Mouse (Mus musculus) activated CD4-positive, CD25-positive, alpha-beta regulatory T cell, adult 4 months (primary cell): ENCODE data around the gene Sh2d1b1. TPM values are rescaled to one million over a fixed set of nuclear protein-coding genes. Genes with fewer than 3 reads are reported as not detected.
"Not testable (repeated sequence)": the region's sequence is repeated elsewhere in the genome, so short reads cannot be mapped to it uniquely, and the experiment has no call there.

Experiments used
- ATAC-seq: one replicate; pipeline ENCODE4 v1.8.0; 2017
- polyA plus RNA-seq, 2 experiments: library from polyadenylated mRNA; unstranded; fragments of 100-300 nt; shearing (Covaris generic); gene quantifications; one replicate each; pipeline ENCODE4 v1.2.1; 2017

Sh2d1b1 gene
- under 1 TPM in 1 of 2 experiments, not detected in 1; 0.31 TPM for polyA plus RNA-seq

DNA sequence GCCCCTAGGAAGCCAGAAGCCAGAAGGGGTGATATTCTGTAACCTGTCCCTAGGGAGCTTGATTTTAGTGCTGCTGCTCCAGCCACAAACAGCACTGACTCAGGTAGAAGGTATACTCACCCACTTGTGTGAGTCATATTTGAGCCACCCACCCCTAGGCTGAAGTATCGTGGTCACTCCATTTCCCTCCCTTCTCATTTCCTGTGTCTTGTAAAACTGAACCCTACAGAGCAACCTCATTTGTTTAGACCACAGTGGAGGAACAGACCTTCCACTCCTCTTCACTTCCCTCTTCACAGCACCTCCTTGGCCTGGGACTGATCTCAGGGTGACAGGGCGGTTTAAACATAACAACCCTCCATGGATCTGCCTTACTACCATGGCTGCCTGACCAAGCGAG is at the start of gene Sh2d1b1:
Gene Sh2d1b1, plus strand, starts transcription at position 305 of the 400 bp plus-strand sequence.
- ATAC-seq = no peak

DNA sequence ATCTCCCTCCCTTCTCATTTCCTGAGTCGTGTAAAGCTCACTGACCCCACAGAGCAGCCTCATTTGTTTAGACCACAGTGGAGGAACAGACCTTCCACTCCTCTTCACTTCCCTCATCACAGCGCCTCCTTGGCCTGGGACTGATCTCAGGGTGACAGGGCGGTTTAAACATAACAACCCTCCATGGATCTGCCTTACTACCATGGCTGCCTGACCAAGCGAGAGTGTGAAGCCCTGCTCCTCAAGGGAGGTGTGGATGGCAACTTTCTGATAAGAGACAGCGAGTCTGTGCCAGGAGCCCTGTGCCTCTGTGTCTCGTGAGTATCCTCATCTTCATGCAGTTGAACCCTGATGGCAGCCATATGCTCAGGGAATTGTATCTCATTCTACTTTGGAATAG is 44.4 kb upstream of the Sh2d1b1 start, which contains the start of gene Sh2d1b2:
Gene Sh2d1b2, plus strand, starts transcription at position 62 of the 400 bp plus-strand sequence.
- ATAC-seq = not testable (repeated sequence)

DNA sequence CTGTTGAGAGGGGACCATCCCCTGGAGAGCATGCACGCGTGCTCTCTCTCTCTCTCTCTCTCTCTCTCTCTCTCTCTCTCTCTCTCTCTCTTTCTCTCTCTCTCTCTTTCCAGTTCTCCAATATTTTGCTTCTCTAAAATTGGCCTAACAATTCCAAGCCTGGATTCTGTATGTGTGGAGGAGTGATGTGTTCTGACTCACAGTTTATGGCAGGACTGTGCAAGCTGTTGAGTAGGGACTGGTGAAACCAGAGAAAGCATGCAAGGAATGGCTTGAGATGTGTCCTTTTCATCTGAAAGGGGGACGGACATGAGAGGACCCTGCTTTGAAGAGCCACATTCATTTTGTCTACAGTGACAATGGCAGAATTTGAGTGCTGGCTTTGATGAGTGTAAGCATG is 32.1 kb upstream of the Sh2d1b1 start:
- ATAC-seq = no peak

DNA sequence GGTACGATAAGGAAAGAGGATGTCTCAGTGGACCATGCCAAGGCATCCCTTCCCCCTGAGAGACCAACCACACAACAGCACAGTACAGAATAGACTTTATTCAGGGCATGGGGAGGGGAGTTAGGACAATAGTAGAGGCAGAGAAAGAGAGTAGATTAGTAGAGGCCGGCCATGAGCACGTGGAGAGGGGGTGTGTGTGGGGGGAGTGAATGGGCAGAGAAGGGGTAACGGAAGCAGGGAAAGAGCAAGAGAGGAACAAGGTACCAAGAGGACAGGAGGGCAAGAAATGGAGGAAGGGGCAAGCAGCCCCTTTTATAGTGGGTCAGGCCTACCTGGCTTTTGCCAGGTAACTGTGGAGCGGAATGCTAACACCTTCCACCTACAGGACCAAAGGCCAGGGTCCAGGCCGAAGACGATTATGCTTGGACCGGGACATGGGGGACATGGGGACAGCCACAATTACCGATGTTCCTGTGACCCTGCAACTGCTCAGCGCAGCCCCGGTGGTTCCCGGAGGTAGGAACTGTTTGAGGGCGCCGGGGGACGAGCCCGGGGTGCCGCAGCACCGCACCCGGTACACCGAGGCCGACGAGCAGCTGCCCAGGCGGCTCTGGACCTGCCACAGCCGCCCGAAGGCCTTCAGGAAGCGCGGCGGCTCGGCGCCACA is 22.1 kb upstream of the Sh2d1b1 start:
- ATAC-seq = no peak

DNA sequence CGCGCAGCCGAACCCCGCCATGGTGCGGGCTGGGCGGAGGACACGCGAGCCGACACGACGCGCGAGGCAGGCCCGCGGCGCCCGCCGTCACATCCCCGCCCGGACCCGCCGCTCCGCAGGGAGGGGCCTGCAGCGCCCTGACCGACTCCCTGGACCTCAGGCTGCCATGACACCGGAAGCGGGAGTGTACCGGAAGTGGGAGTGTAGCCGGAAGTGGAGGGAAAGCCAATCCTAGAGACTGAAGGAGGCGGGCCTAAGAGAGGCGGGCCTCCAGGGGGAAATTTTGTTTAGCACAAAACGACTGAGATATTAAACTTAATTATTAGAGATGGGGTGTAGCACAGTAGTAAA is 21.6 kb upstream of the Sh2d1b1 start:
- ATAC-seq = peak; percentile 98

DNA sequence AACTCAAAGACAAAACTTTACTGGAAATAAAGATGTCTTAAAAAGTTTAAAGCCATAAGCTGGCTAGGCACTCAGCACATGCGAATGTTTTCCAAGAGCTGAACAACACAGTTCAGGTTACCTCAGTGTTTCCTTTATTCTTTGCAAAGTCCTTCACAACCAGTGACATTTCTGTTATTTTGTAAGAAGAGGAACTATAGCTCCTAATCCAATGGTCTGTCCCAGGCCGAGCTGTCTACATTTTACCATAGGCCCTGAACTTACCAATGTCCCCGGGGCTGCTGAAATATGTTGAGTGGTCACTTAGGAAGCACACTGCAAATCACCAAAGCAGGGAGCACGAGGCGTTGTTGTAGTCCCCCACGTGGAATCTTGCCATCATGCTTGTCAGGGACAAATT is 6.8 kb upstream of the Sh2d1b1 start:
- ATAC-seq = no peak

DNA sequence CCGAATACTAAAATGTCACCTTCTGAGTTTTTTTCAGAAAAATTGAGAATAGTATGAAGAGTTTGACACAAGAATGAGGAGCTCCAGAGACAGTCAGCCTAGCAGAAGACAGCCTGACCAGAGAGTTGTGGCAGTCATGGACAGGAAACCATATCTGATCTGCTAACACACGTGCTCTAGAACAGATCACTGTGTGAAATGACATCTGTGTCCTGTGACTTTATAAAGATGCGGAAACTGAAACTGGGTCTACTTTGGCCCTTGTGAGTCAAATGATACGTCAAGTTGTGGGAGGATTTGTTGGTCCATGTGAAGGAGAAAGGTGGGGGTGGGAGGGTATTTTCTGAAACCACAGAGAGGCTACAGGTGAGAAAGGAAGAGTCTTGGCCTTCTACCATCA is 6.4 kb upstream of the Sh2d1b1 start:
- no peak for ATAC-seq

DNA sequence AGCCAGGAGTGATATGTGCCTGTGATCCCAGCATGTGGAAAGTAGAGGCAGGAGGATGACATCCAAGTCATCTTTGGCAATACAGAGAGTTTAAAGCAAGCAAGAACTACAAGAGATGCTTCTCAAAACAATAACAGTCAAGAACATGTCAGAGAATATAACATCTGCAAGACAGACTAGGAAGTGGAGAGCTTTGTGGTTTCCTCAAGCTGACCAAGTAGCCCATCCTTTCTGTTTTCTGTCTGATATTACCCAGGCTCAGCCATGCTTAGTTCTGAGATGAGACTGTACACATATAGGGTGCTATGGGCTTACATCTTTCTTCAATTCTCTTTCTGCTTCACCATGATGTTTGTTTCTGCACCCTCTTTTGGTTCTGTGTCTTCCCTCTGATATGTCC is 3.9 kb upstream of the Sh2d1b1 start:
- ATAC-seq = no peak

DNA sequence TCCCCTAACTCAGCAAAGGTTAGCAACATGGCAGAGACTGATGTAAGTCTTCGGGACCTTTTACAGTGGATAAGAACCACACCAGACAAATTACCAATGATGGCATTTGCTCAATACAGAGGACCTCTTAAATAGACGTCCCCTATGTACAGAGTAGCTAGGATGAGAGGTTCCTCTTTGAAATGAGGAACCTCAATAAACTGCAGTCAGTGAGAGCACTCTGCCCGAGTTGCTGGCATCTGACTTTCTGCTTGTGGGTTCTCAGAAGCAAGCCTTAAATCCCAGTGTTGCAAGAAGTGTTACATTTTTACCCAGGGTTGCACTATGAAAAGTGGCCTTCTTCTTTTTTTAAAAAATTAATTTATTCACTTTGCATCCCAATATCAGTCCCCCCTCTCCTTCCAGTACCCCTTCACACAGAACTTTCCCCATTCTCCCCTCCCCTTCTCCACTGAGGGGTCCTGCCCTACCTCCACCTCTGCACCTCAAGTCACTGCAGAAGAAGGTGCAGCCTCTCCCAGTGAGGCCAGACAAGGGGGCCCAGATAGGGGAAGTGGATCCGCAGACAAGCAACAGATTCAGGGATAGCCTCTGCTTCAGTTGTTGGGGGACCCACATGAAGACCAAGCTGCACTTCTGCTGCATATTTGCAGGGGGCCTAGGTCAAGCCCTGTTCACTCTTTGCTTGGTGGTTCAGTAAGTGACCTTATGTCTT is 5.5 kb downstream of the Sh2d1b1 start:
- no peak for ATAC-seq

DNA sequence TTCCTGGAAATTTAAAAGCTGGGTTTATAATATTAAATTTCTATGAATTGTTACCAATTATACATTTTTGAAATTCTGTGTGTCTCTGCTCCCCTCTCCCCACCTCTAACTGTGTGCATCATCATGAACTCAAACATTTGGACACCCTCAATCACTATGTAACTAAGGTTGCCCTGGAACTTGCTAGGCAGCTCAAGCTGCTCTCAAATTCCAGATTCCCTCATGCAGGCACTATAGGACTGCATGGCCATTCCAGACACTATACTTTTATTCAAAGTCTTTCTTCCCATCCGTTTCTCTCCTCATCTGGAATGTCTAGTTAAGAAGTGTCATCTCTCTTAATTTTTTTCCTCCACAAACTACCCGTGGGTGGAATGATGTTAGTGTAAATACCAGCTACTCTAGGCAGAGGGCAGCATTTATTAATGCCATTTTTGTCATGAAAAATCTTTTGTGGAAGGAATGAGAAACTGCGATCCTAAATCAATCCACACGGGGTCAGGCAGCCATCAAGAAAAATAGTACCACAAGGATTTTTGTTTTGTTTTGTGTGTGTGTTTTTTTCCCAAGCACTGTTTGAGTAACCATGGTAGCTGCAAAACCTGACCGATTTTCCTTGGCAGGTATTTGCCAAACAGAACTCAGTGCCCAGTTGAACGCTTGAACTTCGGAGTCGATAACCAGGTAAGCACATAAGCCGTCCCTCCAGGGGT is 15.3 kb downstream of the Sh2d1b1 start:
- no peak for ATAC-seq

DNA sequence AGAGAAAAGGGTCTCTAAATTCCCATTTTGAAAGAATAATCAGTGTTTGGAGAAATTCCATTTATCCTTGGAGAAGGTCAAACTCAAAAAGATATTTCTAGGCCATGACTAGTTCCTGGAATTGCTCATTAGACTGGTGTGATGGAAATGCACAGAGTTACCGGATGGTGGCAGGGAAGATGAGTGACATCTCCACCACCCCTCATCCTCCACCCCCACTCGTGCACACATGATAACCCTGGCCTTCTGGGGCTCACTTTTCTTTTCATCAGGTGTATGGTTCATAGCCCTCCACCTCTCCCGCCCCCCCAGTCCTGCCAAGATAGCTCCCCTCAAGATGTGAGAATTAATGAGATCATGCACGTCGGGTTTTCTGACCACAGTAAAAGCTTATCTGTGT is 16.1 kb downstream of the Sh2d1b1 start:
- ATAC-seq = no peak

DNA sequence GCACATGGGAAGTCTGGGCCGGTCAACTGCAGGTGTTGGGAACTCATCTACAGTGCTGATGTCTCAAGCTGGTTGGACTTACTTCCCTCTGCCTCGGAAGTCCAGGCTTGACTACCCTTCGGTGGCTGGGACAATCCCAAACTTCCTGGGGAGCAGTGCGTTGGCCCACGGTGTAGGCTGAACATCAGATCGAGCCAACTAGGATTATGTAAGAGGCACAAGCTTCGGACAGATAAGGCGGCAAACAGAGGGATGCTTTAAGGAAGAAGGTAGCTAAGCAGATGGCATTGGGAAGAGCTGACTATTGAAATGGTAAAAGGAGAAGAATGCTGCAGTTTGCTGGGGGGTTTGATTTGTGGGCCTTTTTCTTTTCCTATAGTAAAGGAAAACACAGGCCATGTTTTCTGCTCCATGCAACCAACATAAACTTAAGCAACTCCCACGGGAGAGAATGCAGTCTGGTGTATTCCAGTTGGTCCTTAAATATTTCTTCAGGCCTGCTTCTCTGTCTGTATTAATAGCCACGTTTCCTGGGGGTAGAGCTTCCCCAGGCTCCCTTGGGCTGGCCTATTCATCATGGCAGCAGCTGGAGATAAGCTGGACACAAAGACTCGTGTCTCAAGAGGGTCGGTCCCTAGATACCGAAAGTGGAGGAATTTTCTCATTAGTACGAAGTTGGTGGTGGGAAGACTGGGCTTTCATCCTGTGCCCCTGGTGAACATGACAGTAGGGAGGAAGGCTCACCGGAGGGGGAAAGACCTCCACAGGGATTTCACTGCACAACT is 17.9 kb downstream of the Sh2d1b1 start:
- ATAC-seq = no peak

DNA sequence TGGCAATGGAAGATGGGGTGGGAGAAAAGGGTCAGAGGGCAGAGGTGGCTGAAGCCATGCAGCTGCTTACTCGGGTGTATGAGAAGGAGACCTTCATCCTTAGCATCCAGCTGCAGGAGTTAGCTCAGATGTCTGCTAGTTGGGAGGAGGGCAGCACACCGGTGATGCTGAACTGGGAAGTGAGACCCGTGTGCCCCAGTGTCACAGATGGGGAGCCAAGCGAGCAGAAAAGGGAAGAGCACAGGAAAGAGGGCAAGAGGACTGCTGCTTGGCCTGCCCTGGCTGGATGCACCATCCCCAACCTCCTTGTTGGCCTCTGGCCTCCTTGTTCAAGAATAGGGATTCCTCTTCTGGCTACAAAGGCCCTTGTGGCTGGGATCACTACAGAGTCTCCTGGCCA is 22.4 kb downstream of the Sh2d1b1 start:
- ATAC-seq = no peak

DNA sequence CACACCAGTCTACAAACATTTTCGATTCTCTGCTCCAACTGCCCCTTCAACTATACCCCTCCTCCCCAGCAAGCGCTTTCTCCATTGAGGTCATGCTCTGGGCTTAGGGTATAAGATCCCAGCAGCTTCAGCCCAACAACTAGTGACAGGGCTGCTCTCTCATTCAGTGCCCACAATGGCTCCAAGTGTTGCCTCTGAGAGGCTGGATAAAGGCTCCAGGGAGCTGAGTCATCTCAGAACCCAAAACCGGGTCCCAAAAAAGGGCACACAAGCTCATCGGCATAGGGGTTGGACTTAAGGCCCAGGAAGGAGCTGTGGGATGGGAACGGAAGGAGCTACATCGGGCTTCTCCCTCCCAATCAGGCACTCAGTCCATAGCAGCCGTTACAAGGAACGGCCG is 24.6 kb downstream of the Sh2d1b1 start:
- no peak for ATAC-seq

DNA sequence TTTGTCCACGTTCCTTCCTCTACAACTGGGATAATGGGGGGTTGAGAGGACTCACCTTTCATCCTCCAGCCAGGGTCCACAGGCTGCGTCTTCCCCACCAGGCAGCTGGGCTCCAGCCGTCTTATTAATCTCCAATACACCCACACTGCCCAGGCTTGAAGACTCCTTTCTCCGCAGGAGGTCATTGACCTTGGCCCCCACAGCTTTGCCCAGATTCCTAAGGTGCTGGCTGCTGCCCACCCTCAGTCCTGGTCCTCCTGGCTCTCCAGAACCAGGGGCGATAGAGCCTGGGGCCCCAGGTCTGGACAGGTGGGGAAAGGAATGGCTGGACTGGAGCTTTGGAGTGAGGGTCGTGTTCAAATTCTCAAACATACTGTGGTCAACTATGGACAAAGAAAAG is 25.3 kb downstream of the Sh2d1b1 start:
- no peak for ATAC-seq

DNA sequence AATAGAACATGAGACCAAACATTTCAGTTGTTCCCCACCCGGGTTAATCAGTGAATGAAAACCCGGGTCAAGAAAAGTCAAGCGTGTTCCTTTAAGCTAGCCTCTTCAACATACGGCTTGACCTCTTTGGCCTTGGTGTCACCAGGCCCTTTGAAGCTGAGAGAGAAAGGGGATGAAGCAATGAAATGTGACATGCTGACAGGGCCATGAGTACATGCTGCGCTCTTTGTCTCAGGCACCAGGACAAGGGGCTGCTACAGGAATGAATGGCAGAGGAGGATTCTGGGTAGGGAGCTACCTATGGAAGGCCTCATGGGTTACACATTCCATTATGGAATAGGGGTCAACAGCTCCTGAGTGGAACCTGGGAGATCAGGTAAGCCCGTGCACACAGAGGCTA is 26.0 kb downstream of the Sh2d1b1 start:
- ATAC-seq = no peak

DNA sequence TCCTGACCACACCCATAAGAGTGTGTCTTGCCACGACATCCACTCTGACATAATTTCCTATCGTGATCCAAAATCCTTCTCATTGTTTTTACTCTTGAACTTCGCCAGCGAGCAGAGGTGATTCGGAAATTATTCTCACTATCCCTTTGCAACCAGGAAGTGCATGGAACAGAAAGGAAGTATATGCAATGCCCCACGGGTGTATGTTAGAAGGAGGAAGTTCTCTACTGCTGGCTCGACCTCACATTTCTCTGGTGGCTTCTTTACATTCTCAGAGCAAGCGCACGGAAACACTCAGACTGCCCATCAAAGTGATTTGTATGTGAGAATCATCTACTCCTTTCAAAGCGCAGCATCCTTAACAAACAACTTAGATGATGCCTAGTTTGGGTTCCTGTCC is 27.9 kb downstream of the Sh2d1b1 start:
- ATAC-seq = no peak

DNA sequence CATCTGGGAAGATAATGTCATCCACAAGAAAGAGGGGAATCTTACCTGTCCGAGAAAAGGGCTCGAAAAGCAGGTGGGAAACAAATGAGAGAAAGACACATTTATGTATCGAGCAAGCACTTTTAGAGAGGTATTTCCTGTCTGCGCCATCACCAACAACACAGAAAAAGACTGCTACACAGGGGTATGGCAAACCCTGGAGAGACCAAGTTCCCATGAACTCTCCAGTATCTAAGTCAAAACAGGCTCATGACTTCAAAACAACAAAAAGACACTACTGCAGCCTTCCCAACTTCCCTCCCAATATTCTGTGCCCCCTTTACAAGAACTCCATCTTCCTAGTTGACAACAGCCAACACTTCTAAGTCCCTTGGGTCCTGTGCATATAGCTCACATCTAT is 29.1 kb downstream of the Sh2d1b1 start, which contains the start of gene Gm7694:
Gene Gm7694, minus strand, starts transcription at position 101 of the 400 bp plus-strand sequence.
- no peak for ATAC-seq

DNA sequence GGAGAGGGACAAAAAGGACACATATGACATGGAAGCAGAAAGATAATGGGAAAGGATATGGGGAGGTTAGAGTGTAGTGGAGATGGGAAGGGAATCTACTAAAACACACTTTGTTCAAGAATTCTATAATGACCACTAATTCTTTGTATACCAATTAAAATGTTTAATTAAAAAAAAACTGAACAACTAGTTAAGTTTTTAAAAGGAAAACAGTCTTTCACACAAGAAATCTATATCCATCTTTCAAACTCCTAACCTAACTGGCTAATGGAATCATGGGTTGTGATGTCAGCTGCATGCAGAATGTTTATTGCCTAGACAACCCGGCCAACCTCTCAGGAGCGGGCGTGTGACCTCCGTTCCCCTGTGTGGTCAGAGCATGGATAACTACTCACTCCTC is 31.4 kb downstream of the Sh2d1b1 start, which contains the start of gene Spata46:
Gene Spata46, plus strand, starts transcription at position 301 of the 400 bp plus-strand sequence.
- no peak for ATAC-seq

DNA sequence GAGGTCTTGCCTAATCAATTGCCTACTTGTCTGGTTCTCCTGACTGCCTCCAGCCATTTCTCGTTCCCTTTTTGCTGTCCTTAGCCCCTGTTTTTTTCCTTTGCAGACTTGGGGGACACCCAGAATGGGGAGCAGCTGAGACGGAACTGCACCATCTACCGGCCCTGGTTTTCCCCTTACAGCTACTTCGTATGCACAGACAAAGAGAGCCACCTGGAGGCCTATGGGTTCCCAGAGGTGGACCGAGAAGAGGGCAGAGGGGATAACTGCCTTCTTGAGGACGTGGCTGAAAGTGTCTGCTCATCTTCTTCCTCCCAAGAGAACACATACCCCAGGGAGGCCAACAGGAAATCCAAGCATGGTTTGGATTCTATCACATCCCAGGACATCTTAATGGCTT is 34.3 kb downstream of the Sh2d1b1 start:
- no peak for ATAC-seq

DNA sequence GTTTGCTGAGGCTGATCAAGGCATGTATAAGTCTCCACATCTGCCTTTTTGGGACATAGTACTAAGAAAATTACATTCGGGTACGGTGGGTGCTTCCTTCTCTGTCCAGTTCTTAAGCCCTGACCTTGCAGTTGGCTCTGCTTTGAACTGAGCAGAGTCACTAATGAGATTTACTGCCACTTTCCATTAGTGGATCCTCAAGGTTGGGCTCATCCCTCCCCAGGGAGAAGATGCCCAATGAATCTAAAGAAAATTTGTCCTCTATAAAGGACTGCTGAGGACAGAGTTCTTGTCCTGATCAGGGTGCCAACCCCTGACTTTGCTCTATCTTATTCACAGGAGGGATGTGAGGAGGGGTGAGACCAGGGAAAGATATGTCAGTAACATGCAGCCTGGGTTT is 44.9 kb downstream of the Sh2d1b1 start:
- no peak for ATAC-seq

DNA sequence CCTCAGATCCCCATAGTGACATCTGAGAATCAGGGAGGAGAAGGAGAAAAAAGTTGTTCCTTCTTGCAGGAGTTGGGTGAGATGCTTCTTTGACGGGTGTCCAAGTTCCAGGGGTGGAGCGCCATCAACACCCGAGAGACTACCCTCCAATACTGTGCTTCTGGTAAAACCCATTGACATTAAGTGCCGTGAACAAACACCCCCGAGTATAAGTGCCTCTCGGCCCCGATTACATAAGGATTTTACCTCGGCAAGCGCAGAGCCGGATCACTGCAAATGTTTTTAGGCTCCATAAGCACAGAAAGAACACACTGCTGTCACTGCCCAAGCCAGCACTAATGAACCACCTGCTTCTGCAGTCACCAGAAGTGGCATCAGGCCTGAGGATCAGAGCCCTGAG is 45.9 kb downstream of the Sh2d1b1 start:
- no peak for ATAC-seq

DNA sequence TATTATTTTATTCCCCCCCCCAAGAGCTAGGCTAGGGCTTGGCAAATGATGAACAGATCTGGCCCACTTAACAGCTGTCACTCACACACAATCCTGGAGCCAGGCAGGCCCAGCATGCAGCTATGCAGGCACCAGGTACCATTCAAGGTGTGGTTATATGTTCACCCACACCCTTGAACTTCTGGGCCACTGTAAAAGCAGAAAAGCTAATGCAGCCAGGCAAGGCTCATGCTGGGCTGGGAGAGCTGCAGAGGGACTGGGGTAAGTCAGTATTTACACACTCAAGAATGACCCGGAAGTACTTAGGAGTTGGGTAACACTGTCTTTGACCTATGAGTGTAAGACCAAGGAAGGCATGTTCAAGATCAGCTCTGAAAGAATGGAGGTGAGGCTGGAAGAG is 47.2 kb downstream of the Sh2d1b1 start:
- no peak for ATAC-seq
